Mouse (Mus musculus) G1E (cell line): ENCODE measurements at regions not wholly inside any gene's neighbourhood (a gene's known extent, or its start where the extent isn't known, plus 50 kb on each side); places are given as distances from the start of the nearest gene placed in this dataset.

Experiments
- CTCF ChIP-seq: IDR thresholded peaks from 2 replicates; pipeline ENCODE4 v1.5.1; 2012; ENCODE audit warnings: low read depth, low read length, inconsistent platforms, mixed read lengths
- GATA1 ChIP-seq: IDR thresholded peaks from 2 replicates; pipeline ENCODE4 v1.6.1; 2012; ENCODE audit warnings: borderline replicate concordance, low read length, inconsistent platforms, mixed read lengths
- GATA2 ChIP-seq: IDR thresholded peaks from 2 replicates; pipeline ENCODE4 v1.6.1; 2012; ENCODE audit warnings: low read depth, low read length, inconsistent platforms, borderline replicate concordance
- TAL1 ChIP-seq: conservative IDR thresholded peaks from 2 replicates; pipeline ENCODE4 v1.6.1; 2012; ENCODE audit warnings: low read depth, low read length, inconsistent platforms, mixed read lengths

DNA sequence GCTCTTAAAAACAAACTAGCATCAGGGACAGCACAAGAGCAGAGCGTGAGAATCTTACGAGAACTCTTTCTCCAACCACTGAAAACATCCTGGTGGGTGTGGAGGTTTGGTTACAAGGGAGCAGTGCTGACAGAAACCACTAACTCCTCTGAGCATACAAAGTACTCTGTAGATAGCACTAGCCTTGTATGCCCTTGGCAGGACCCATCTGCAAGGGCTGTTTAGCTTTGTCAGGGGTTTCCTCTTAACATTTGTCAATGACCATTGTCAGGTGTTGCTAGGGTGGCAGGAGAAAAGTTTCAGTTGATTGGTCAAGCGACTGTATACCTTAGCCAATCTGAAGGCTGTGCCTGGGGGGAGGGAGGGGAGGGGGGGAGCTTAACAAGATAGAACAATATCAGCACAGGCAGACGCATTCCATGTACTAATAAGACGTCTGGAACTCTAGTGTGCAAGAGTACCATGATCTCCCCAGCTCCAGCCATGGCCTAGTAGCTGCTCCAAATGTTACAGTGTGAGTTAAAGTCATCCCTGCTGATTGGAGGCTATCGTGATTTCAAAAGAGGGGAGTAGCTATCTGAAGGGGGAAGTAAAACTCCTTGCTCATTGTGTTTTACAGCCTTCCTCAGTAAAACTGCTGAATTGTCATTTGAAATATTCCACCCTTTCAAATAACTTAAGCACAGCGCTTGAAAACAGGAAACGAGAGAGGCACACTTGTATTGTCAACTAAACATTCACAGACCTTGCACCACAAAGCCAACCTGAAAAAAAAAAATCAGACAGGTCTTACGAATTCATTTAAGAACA lies 140.9 kb upstream of the Smim15 start:
- TF ChIP-seq TAL1 (no peak), CTCF (no peak), GATA1 (no peak), GATA2 (no peak)
